Mouse (Mus musculus) erythroblast, embryonic 14.5 days (primary cell): ENCODE data around the gene Ssu2.

Experiments
- GATA1 ChIP-seq: IDR thresholded peaks from 2 replicates; pipeline ENCODE4 v1.6.1; 2012; ENCODE audit warnings: low read length, inconsistent platforms, mixed read lengths
- TAL1 ChIP-seq: IDR thresholded peaks from 3 replicates; pipeline ENCODE4 v1.6.1; 2012; ENCODE audit warnings: low read length, inconsistent platforms, mixed read lengths

- no peak for TF ChIP-seq GATA1
- no peak for TF ChIP-seq TAL1
These were observed 36.1 kb upstream of the Ssu2 start for GRCm38 (mm10) chr6:112423746-112424501.
